Mouse (Mus musculus) monocyte, adult 2 months (primary cell): ENCODE measurements around the gene Hypm.

ENCODE experiments used
- DNase-seq, 2 experiments: peaks; one replicate each; pipeline ENCODE4 v3.0.0; 2022; ENCODE audit warnings: low spot score in 2 of 2, low read depth in 1 of 2

The Hypm gene

GRCm38 (mm10) chrX:9846628-9847027 lies at the start of gene Hypm:
Gene Hypm (plus strand): TSS chrX:9846928.
- no peak for DNase-seq

GRCm38 (mm10) chrX:9810101-9810500 lies 36.6 kb upstream of the Hypm start:
- no peak for DNase-seq

GRCm38 (mm10) chrX:9812469-9812868 lies 34.3 kb upstream of the Hypm start:
- DNase-seq = no peak

GRCm38 (mm10) chrX:9834779-9835178 lies 11.9 kb upstream of the Hypm start:
- DNase-seq = no peak

- no peak for DNase-seq
Measured at GRCm38 (mm10) chrX:9849403-9849802, 2.7 kb downstream of the Hypm start, which contains the start of gene H2al3. Gene H2al3 (plus strand): TSS chrX:9849703.

GRCm38 (mm10) chrX:9861859-9862258 lies 15.1 kb downstream of the Hypm start:
- DNase-seq = no peak

GRCm38 (mm10) chrX:9875519-9875918 lies 28.8 kb downstream of the Hypm start:
- no peak for DNase-seq

GRCm38 (mm10) chrX:9885322-9885721 lies 38.6 kb downstream of the Hypm start, which contains the start of gene Sytl5:
Gene Sytl5 (plus strand): TSS chrX:9885622.
- DNase-seq = no peak
